Mouse (Mus musculus) cerebellum, adult 9-11 months (tissue): ENCODE measurements around the gene Olfr1109.

Experiments used
- DNase-seq: peaks from one replicate; pipeline ENCODE4 v3.0.0; 2022

Olfr1109 gene

GRCm38 (mm10) chr2:87095908-87096307 is at the start of gene Olfr1109:
Gene Olfr1109 (minus strand): TSS chr2:87096008.
- DNase-seq = no peak

- no peak for DNase-seq
These were observed 44.4 kb upstream of the Olfr1109 start, which contains the start of gene Olfr1110 for GRCm38 (mm10) chr2:87140200-87140599. Gene Olfr1110 (minus strand): TSS chr2:87140300.

- DNase-seq = no peak
These were observed 18.7 kb upstream of the Olfr1109 start, which contains the start of gene Olfr259 for GRCm38 (mm10) chr2:87114467-87114866. Gene Olfr259 (minus strand): TSS chr2:87114567.

GRCm38 (mm10) chr2:87075717-87076116 is 20.1 kb downstream of the Olfr1109 start, which contains the start of gene Olfr1107:
Gene Olfr1107 (minus strand): TSS chr2:87075817.
- no peak for DNase-seq

- no peak for DNase-seq
These were observed 43.6 kb downstream of the Olfr1109 start, which contains the start of gene Olfr1106 for GRCm38 (mm10) chr2:87052173-87052572. Gene Olfr1106 (minus strand): TSS chr2:87052273.
